Mouse (Mus musculus) lung, postnatal 0 days (tissue): Measurements from ENCODE around the gene Sap25. TPM values are rescaled to one million over a fixed set of nuclear protein-coding genes. Genes with fewer than 3 reads are reported as not detected.

Source experiments
- ATAC-seq: fragments of 200-750 bp; cut with Nextera tagmentation; 2 replicates; pipeline ENCODE4 v1.8.0; 2017; ENCODE audit warnings: moderate library complexity
- DNase-seq: peaks from one replicate; pipeline ENCODE4 v3.0.0-alpha.2; 2016; ENCODE audit warnings: low spot score
- H3K27ac ChIP-seq: fragments of 300-500 bp; sonication (generic); 2 replicates; pipeline ENCODE4 v1.5.1; 2014; ENCODE audit warnings: antibody characterized with exemption, mild to moderate bottlenecking, low read length, mixed read lengths
- H3K27me3 ChIP-seq: fragments of 300-500 bp; sonication (generic); replicated peaks from 2 replicates; pipeline ENCODE4 v1.6.1; 2014; ENCODE audit warnings: low read length, mixed read lengths; ENCODE audit not compliant: insufficient read depth
- H3K36me3 ChIP-seq: fragments of 300-500 bp; sonication (generic); 2 replicates; pipeline ENCODE4 v1.6.1; 2014; ENCODE audit warnings: low read length, mixed read lengths; ENCODE audit not compliant: insufficient read depth
- H3K4me1 ChIP-seq: fragments of 300-500 bp; sonication (generic); 2 replicates; pipeline ENCODE4 v1.6.1; 2014; ENCODE audit warnings: antibody characterized with exemption, low read depth, low read length, mixed read lengths; ENCODE audit not compliant: insufficient read depth
- H3K4me2 ChIP-seq: fragments of 300-500 bp; sonication (generic); replicated peaks from 2 replicates; pipeline ENCODE4 v1.6.1; 2014; ENCODE audit warnings: low read depth, mild to moderate bottlenecking, low read length, moderate library complexity, mixed read lengths
- H3K4me3 ChIP-seq: fragments of 300-500 bp; sonication (generic); 2 replicates; pipeline ENCODE4 v1.5.1; 2014; ENCODE audit warnings: low read depth, low read length
- H3K9ac ChIP-seq: fragments of 300-500 bp; sonication (generic); replicated peaks from 2 replicates; pipeline ENCODE4 v1.6.1; 2014; ENCODE audit warnings: low read depth, mild to moderate bottlenecking
- H3K9me3 ChIP-seq: fragments of 300-500 bp; sonication (generic); 2 replicates; pipeline ENCODE4 v1.6.1; 2016; ENCODE audit warnings: low read length, mixed read lengths
- CTCF ChIP-seq: IDR thresholded peaks from 2 replicates; pipeline ENCODE4 v1.5.1; 2016; ENCODE audit warnings: antibody characterized with exemption, mild to moderate bottlenecking
- EP300 ChIP-seq: IDR thresholded peaks from 2 replicates; pipeline ENCODE4 v1.6.1; 2016; ENCODE audit warnings: antibody characterized with exemption, mild to moderate bottlenecking, control low read depth
- WGBS: fragments of 180-500 bp; shearing (Covaris S2); extraction: QIAGEN DNeasy Blood & Tissue Kit; methylation state at CpG from one replicate; pipeline ENCODE4 v1.1.7; 2014; 5-methylcytosine and 5-hydroxymethylcytosine counted together
- polyA plus RNA-seq: library from polyadenylated mRNA; unstranded; fragments of >200 nt; fragmentation: Nextera tagmentation; extraction: Ambion mirVana; gene quantifications from 2 replicates; pipeline ENCODE4 v1.2.1, GENCODE M21; 2015

The Sap25 gene
- polyA plus RNA-seq, 1 experiment from 2014 or later, result 12.3 TPM

GRCm38 (mm10) chr5:137684294-137685123 lies 43.4 kb downstream of the Sap25 start, which contains the start of gene Agfg2:
Agfg2 (minus strand) TSS chr5:137684726.
- Histone ChIP-seq H3K4me3 (peak within 1 kb of the TSS; percentile 65), H3K27me3 (no peaks in the 10 kb centered on the region), H3K9ac (peak within 1 kb of the TSS; percentile 34; the same call in 1 of the 2 replicates), H3K36me3 (no peaks in the 10 kb centered on the region), H3K4me2 (peak within 1 kb of the TSS; percentile 97), H3K4me1 (no peaks in the 10 kb centered on the region), H3K9me3 (no peaks in the 10 kb centered on the region), H3K27ac (peak within 1 kb of the TSS; percentile 54)
- under 1% methylated on average over 41 of the region's 62 CpGs for WGBS
- TF ChIP-seq EP300 (no peak; the same call in 1 of the 2 replicates), CTCF (peak; percentile 49)
- DNase-seq, result peak; percentile 100
- ATAC-seq, result peak; percentile 99

GRCm38 (mm10) chr5:137685653-137686052 lies 44.5 kb downstream of the Sap25 start:
- H3K9me3 ChIP-seq, result no peaks in the 10 kb centered on the region
- WGBS, result 91% methylated on average over 3 of the region's 3 CpGs
- H3K27me3 ChIP-seq, result no peaks in the 10 kb centered on the region
- DNase-seq, result no peak
- H3K36me3 ChIP-seq, result no peaks in the 10 kb centered on the region
- no peak overlapping the region for H3K27ac ChIP-seq
- H3K4me1 ChIP-seq, result no peaks in the 10 kb centered on the region
- H3K4me3 ChIP-seq, result no peak overlapping the region
- TF ChIP-seq CTCF (no peak), EP300 (no peak)
- ATAC-seq, result no peak
- no peak overlapping the region for H3K4me2 ChIP-seq
- no peak overlapping the region for H3K9ac ChIP-seq

DNA sequence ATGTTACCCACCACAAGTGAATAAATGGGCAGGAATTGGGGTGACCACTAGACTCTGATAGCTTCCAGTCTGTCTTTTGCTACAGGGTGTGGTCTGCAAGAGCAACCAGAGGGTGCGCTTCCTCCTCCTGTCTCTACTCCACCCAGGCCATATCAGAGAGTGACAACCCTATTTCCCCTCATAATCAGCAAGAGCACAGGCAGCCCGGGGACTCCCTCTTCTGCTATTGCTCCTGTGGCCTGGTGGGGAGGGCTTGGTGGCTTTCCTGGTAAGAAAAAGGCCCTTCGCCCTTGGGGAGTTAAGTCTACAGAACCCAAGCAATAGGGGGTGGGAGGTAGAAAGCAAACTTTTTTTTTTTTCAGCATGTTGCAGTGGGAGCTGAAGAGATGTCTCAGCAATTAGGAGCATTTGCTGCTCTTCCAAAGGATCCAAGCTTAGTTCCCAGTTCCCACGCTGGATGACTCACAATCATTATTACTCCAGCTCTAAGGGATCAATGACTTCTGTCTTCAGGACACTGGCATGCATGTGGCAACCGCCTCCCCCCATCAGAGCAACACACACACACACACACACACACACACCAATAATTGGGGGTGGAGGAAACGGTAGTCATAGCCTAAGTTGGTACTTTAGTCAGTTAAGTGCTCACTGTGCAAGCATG lies 45.1 kb downstream of the Sap25 start:
- DNase-seq (no peak), ATAC-seq (no peak)
- H3K27ac ChIP-seq, result no peak overlapping the region
- no peak for TF ChIP-seq CTCF
- TF ChIP-seq EP300, result no peak
- H3K9ac ChIP-seq, result no peak overlapping the region
- no peaks in the 10 kb centered on the region for H3K36me3 ChIP-seq
- H3K9me3 ChIP-seq, result no peaks in the 10 kb centered on the region
- no peaks in the 10 kb centered on the region for H3K27me3 ChIP-seq
- WGBS, result 74% methylated on average over 6 of the region's 6 CpGs
- no peaks in the 10 kb centered on the region for H3K4me1 ChIP-seq
- no peak overlapping the region for H3K4me2 ChIP-seq
- no peak overlapping the region for H3K4me3 ChIP-seq

- Histone ChIP-seq H3K4me1 (no peaks in the 10 kb centered on the region), H3K4me2 (no peak overlapping the region), H3K27me3 (no peaks in the 10 kb centered on the region), H3K36me3 (no peaks in the 10 kb centered on the region), H3K9ac (no peak overlapping the region), H3K9me3 (no peaks in the 10 kb centered on the region), H3K27ac (no peak overlapping the region), H3K4me3 (no peak overlapping the region)
- DNase-seq (no peak), ATAC-seq (no peak)
- TF ChIP-seq CTCF (no peak), EP300 (no peak)
- WGBS, result 80% methylated on average over 3 of the region's 3 CpGs
These were observed 48.8 kb downstream of the Sap25 start for GRCm38 (mm10) chr5:137689974-137690373.

DNA sequence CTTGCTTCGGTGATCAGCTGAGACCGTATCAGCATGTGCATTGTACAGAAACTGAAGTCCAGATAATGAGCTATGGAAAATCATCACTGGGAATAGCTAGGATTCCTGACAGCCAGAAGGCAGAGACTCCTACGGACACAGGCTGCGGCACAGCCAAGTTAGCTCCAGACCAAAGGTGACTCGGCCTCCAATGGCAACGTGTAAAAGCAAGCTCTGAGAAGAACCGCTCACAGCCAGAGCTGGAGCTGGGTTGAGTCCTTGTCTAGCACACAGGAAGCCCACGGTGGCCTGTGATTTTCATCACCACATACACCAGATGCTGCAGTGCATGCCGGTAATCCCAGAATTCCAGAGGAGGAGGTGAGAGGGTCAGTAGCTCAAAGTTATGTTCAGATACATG lies 49.4 kb downstream of the Sap25 start:
- no peak for DNase-seq
- no peaks in the 10 kb centered on the region for H3K9me3 ChIP-seq
- no peak overlapping the region for H3K4me2 ChIP-seq
- no peak overlapping the region for H3K9ac ChIP-seq
- no peaks in the 10 kb centered on the region for H3K4me1 ChIP-seq
- ATAC-seq, result no peak
- 53% methylated on average over 9 of the region's 9 CpGs for WGBS
- TF ChIP-seq CTCF (no peak), EP300 (no peak)
- H3K36me3 ChIP-seq, result no peaks in the 10 kb centered on the region
- no peaks in the 10 kb centered on the region for H3K27me3 ChIP-seq
- H3K4me3 ChIP-seq, result no peak overlapping the region
- H3K27ac ChIP-seq, result no peak overlapping the region

DNA sequence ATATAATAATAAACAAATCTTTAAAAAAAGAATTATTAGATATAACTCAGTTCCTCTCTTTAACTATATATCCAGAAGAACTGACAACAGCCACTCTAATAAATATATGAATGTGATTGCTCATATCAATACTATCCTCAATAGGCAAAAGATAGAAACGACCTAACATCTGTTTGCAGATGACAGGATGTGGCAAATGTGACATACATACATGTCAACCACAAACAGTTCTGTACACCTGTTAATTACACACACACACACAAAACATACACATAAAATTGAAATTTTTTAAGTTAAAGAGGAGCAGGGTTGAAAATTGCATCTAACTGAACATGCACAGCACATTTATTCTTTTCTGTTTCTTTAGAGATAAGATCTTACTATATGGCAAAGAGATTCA lies 50.7 kb downstream of the Sap25 start:
- ATAC-seq (no peak), DNase-seq (no peak)
- Histone ChIP-seq H3K27ac (no peak overlapping the region), H3K9ac (no peak overlapping the region), H3K4me2 (no peak overlapping the region), H3K27me3 (no peaks in the 10 kb centered on the region), H3K9me3 (no peaks in the 10 kb centered on the region), H3K4me1 (no peaks in the 10 kb centered on the region), H3K36me3 (no peaks in the 10 kb centered on the region), H3K4me3 (no peak overlapping the region)
- TF ChIP-seq EP300, result no peak
- no peak for TF ChIP-seq CTCF
- WGBS, result 49% methylated on average over 1 of the region's 1 CpGs

Other genes with a start within 250 kb of the Sap25 start
- gene Zan, start 164.3 kb upstream of the Sap25 start, polyA plus RNA-seq, result 0.11 TPM in 2 replicates
- gene Pop7, start 138.8 kb upstream of the Sap25 start, polyA plus RNA-seq, result 37.8 and 38.7 TPM in 2 replicates
- 10.6 and 12.4 TPM in 2 replicates for gene Gigyf1, start 122.8 kb upstream of the Sap25 start, polyA plus RNA-seq
- gene Epo, start 108.1 kb upstream of the Sap25 start, polyA plus RNA-seq, result not detected in 2 replicates
- 507 and 513 TPM in 2 replicates for gene Gnb2, start 107.8 kb upstream of the Sap25 start, polyA plus RNA-seq
- 0.15 TPM in 1 of 2 replicates, not detected in the other for gene Actl6b, start 87.8 kb upstream of the Sap25 start, polyA plus RNA-seq
- gene Tfr2, start 71.5 kb upstream of the Sap25 start, polyA plus RNA-seq, result 0.33 and 0.87 TPM in 2 replicates
- gene Mospd3, start 40.3 kb upstream of the Sap25 start, polyA plus RNA-seq, result 32.1 and 33.7 TPM in 2 replicates
- gene Pcolce, start 27.6 kb upstream of the Sap25 start, polyA plus RNA-seq, result 86.6 and 101 TPM in 2 replicates
- gene Fbxo24, start 12.3 kb upstream of the Sap25 start, polyA plus RNA-seq, result 0.19 and 0.51 TPM in 2 replicates
- gene Lrch4, start 12.2 kb upstream of the Sap25 start, polyA plus RNA-seq, result 47.4 and 50.7 TPM in 2 replicates
- 11.6 and 12.3 TPM in 2 replicates for gene Gm20605, start 12.2 kb upstream of the Sap25 start, polyA plus RNA-seq
- 0.80 and 0.96 TPM in 2 replicates for gene Irs3, start 4.4 kb downstream of the Sap25 start, polyA plus RNA-seq
- gene Agfg2, start 43.4 kb downstream of the Sap25 start, polyA plus RNA-seq, result 14.2 and 14.9 TPM in 2 replicates
- gene Nyap1, start 100.3 kb downstream of the Sap25 start, polyA plus RNA-seq, result 0.51 and 0.65 TPM in 2 replicates
- gene Tsc22d4, start 104.4 kb downstream of the Sap25 start, polyA plus RNA-seq, result 119 and 129 TPM in 2 replicates
- 28.8 and 29.8 TPM in 2 replicates for gene Ppp1r35, start 137.5 kb downstream of the Sap25 start, polyA plus RNA-seq
- gene Mepce, start 146.3 kb downstream of the Sap25 start, polyA plus RNA-seq, result 12.2 and 13.7 TPM in 2 replicates
- 2.4 and 4.3 TPM in 2 replicates for gene Zcwpw1, start 146.5 kb downstream of the Sap25 start, polyA plus RNA-seq
- 12.5 and 12.6 TPM in 2 replicates for gene Pilra, start 194.9 kb downstream of the Sap25 start, polyA plus RNA-seq
- 3.6 and 4.7 TPM in 2 replicates for gene Pilrb1, start 216.8 kb downstream of the Sap25 start, polyA plus RNA-seq
- 6.1 and 6.2 TPM in 2 replicates for gene Pilrb2, start 230.5 kb downstream of the Sap25 start, polyA plus RNA-seq